ENCODE assay signal across 10 mouse cellular contexts in genomic region chr13:113224105-113224504, GRCm38 (mm10). TPM values are rescaled to one million over a fixed set of nuclear protein-coding genes. Genes with fewer than 3 reads are reported as not detected.
DNase-seq lines count a peak whose midpoint lies in the region; ATAC-seq and TF ChIP-seq lines count a peak whose summit lies in the region.
"Had no signal": no experiment of that assay in that cellular context is flagged by ENCODE, and none has a peak within 500 bp of the region (broad histone marks: within the 10 kb centered on the region; RNA-seq: fewer than 3 reads in every experiment).

No protein-coding gene starts in this region.

- peak overlapping the region; percentile 39; the same call in 1 of the 2 replicates for H3K4me2 ChIP-seq in kidney, postnatal 0 days (ENCODE audit: low read length)
- H3K4me2 ChIP-seq in lung, embryonic 15.5 days = peak overlapping the region; percentile 44

- H3K9ac ChIP-seq in kidney, postnatal 0 days (ENCODE audit: low read depth, low read length) = no peak overlapping the region
- H3K9ac ChIP-seq in lung, embryonic 15.5 days = no peak overlapping the region

- no peak for TF ChIP-seq CTCF in kidney, postnatal 0 days (IDR thresholded peaks at IDR 0.05; ENCODE audit: low read depth)

- H3K9me3 ChIP-seq in heart, embryonic 10.5 days = no peaks in the 10 kb centered on the region
- no peaks in the 10 kb centered on the region for H3K9me3 ChIP-seq in kidney, postnatal 0 days (replicated peaks; ENCODE audit: low read length)
- H3K9me3 ChIP-seq in lung, embryonic 15.5 days = no peaks in the 10 kb centered on the region

- 11% methylated on average over 2 of the region's 2 CpGs for WGBS in heart, embryonic 10.5 days
- 42% methylated on average over 2 of the region's 2 CpGs for WGBS in kidney, postnatal 0 days
- WGBS in lung, embryonic 15.5 days = 17% methylated on average over 2 of the region's 2 CpGs

- H3K4me1 ChIP-seq in heart, embryonic 10.5 days = peaks cover 14% of the 10 kb centered on the region; the same call in 1 of the 2 replicates
- no peaks in the 10 kb centered on the region for H3K4me1 ChIP-seq in kidney, postnatal 0 days (replicated peaks; ENCODE audit: insufficient read depth, low read length)
- H3K4me1 ChIP-seq in lung, embryonic 15.5 days = peaks cover 25% of the 10 kb centered on the region

- DNase-seq in cerebellum, postnatal 10 days = peak; percentile 64 to 74
- DNase-seq in cerebellum, postnatal 4 days (ENCODE audit: low spot score in 2 of 2) = no peak
- peak; percentile 67 to 80 for DNase-seq in adrenal gland, postnatal 36 days
- DNase-seq in heart, embryonic 10.5 days (ENCODE audit: low spot score) = no peak
- DNase-seq in kidney, postnatal 0 days (ENCODE audit: low spot score) = peak; percentile 75
- DNase-seq in right cerebral cortex, postnatal 25 days = peak; percentile 23

- ATAC-seq in kidney, postnatal 0 days (replicated peaks; ENCODE audit: low FRiP score, low read depth) = no peak
- peak; percentile 61; the same call in 1 of the 2 replicates for ATAC-seq in lung, embryonic 15.5 days (ENCODE audit: borderline replicate concordance, extremely low read depth, low FRiP score, low TSS enrichment)
- no peak for ATAC-seq in megakaryocyte-erythroid progenitor cell, adult 5-6 weeks (replicated peaks; ENCODE audit: low FRiP score, low TSS enrichment, poor library complexity, severe bottlenecking)

- peak overlapping the region; percentile 45; the same call in 1 of the 2 replicates for H3K4me3 ChIP-seq in heart, embryonic 10.5 days
- H3K4me3 ChIP-seq in kidney, postnatal 0 days (replicated peaks; ENCODE audit: low read depth, low read length) = no peak overlapping the region
- 0 out of 2 replicates have a peak overlapping the region, but pooled peaks have one; percentile 11 for H3K4me3 ChIP-seq in lung, embryonic 15.5 days

- H3K27me3 ChIP-seq in heart, embryonic 10.5 days (ENCODE audit: insufficient read depth, poor library complexity, severe bottlenecking) = no peaks in the 10 kb centered on the region
- H3K27me3 ChIP-seq in kidney, postnatal 0 days (ENCODE audit: insufficient read depth, low read length) = no peaks in the 10 kb centered on the region
- H3K27me3 ChIP-seq in lung, embryonic 15.5 days = no peaks in the 10 kb centered on the region

- H3K27ac ChIP-seq in heart, embryonic 10.5 days = peak overlapping the region; percentile 76
- no peak overlapping the region for H3K27ac ChIP-seq in kidney, postnatal 0 days
- H3K27ac ChIP-seq in lung, embryonic 15.5 days = peak overlapping the region; percentile 61

- H3K36me3 ChIP-seq in heart, embryonic 10.5 days = no peaks in the 10 kb centered on the region
- no peaks in the 10 kb centered on the region for H3K36me3 ChIP-seq in kidney, postnatal 0 days (ENCODE audit: insufficient read depth, low read length)
- no peaks in the 10 kb centered on the region for H3K36me3 ChIP-seq in lung, embryonic 15.5 days

RNA-seq across cellular contexts. Expression of gene Gzmk, which starts 1.6 kb away (rescaled TPM):
- not detected for total RNA-seq in adrenal gland, postnatal 36 days (2021)
- polyA plus RNA-seq in heart, embryonic 10.5 days (2016; fragmentation: Nextera tagmentation; extraction: Ambion mirVana) = not detected in 2 replicates
- not detected in 2 replicates for polyA plus RNA-seq in kidney, postnatal 0 days (2015; fragmentation: Nextera tagmentation; extraction: Ambion mirVana)
- not detected in 2 replicates for polyA plus RNA-seq in lung, embryonic 15.5 days (2015; fragmentation: Nextera tagmentation; extraction: Ambion mirVana)
- not detected in 2 replicates for total RNA-seq in megakaryocyte-erythroid progenitor cell, adult 5-6 weeks (2014; fragmentation: Nextera tagmentation)
- not detected in 2 replicates for total RNA-seq in megakaryocyte-erythroid progenitor cell, adult 5-6 weeks (2017)
- total RNA-seq: common myeloid progenitor, adult 5-6 weeks had no signal
- polyA plus RNA-seq: liver, embryonic 16.5 days had no signal

RNA-seq across cellular contexts. Expression of gene Esm1, which starts 14.6 kb away (rescaled TPM):
- total RNA-seq in adrenal gland, postnatal 36 days (2021) = 10 to 100 TPM in 1 of 2 experiments, 1 to 10 TPM in 1; 6.7 to 10.4 TPM
- polyA plus RNA-seq in heart, embryonic 10.5 days (2016; fragmentation: Nextera tagmentation; extraction: Ambion mirVana) = 0.52 and 0.87 TPM in 2 replicates
- 4.3 and 5.0 TPM in 2 replicates for polyA plus RNA-seq in kidney, postnatal 0 days (2015; fragmentation: Nextera tagmentation; extraction: Ambion mirVana)
- 1.2 and 1.9 TPM in 2 replicates for polyA plus RNA-seq in lung, embryonic 15.5 days (2015; fragmentation: Nextera tagmentation; extraction: Ambion mirVana)
- total RNA-seq in megakaryocyte-erythroid progenitor cell, adult 5-6 weeks (2014; fragmentation: Nextera tagmentation) = not detected in 2 replicates
- 0.53 TPM in 1 of 2 replicates, not detected in the other for total RNA-seq in megakaryocyte-erythroid progenitor cell, adult 5-6 weeks (2017)

Comparison
In these comparisons a context has a peak if more than half of its experiments do, and no peak if none do; other contexts are left out.
1. DNase-seq: peak in cerebellum, postnatal 10 days (2 of 2), adrenal gland, postnatal 36 days (2 of 2), kidney, postnatal 0 days (single experiment) and right cerebral cortex, postnatal 25 days (single experiment); none in cerebellum, postnatal 4 days (0 of 2) and heart, embryonic 10.5 days (single experiment).